Mouse (Mus musculus) lung, postnatal 14 days (tissue): ENCODE measurements around the gene Trio.

Experiments used
- DNase-seq: peaks from one replicate; pipeline ENCODE4 v3.0.0; 2021

Gene Trio

GRCm38 (mm10) chr15:28025447-28026166 is at the start of gene Trio:
Gene Trio, minus strand, starts transcription at chr15:28025848.
- DNase-seq: peak; percentile 98

- no peak for DNase-seq
Measured at GRCm38 (mm10) chr15:28074416-28074970, 48.8 kb upstream of the Trio start.

GRCm38 (mm10) chr15:28071601-28072000 is 46.0 kb upstream of the Trio start:
- no peak for DNase-seq

- no peak for DNase-seq
Measured at GRCm38 (mm10) chr15:28070771-28071419, 45.2 kb upstream of the Trio start.

GRCm38 (mm10) chr15:28070221-28070620 is 44.6 kb upstream of the Trio start:
- DNase-seq: no peak

- peak; percentile 13 for DNase-seq
Measured at GRCm38 (mm10) chr15:28067373-28067772, 41.7 kb upstream of the Trio start.

GRCm38 (mm10) chr15:28066468-28066867 is 40.8 kb upstream of the Trio start:
- DNase-seq: no peak

GRCm38 (mm10) chr15:28065572-28065971 is 39.9 kb upstream of the Trio start:
- DNase-seq: no peak

- no peak for DNase-seq
Measured at GRCm38 (mm10) chr15:28064733-28065088, 39.1 kb upstream of the Trio start.

GRCm38 (mm10) chr15:28064081-28064732 is 38.6 kb upstream of the Trio start:
- DNase-seq: no peak

- no peak for DNase-seq
Measured at GRCm38 (mm10) chr15:28063466-28063865, 37.8 kb upstream of the Trio start.

- no peak for DNase-seq
Measured at GRCm38 (mm10) chr15:28062016-28062415, 36.4 kb upstream of the Trio start.

GRCm38 (mm10) chr15:28060977-28061376 is 35.3 kb upstream of the Trio start:
- DNase-seq: no peak

- no peak for DNase-seq
Measured at GRCm38 (mm10) chr15:28060423-28060822, 34.8 kb upstream of the Trio start.

- no peak for DNase-seq
Measured at GRCm38 (mm10) chr15:28057545-28057944, 31.9 kb upstream of the Trio start.

GRCm38 (mm10) chr15:28054731-28055130 is 29.1 kb upstream of the Trio start:
- no peak for DNase-seq

- no peak for DNase-seq
Measured at GRCm38 (mm10) chr15:28054111-28054510, 28.5 kb upstream of the Trio start.

- DNase-seq: no peak
Measured at GRCm38 (mm10) chr15:28053226-28053625, 27.6 kb upstream of the Trio start.

- no peak for DNase-seq
Measured at GRCm38 (mm10) chr15:28051811-28052210, 26.2 kb upstream of the Trio start.

- DNase-seq: peak; percentile 21
Measured at GRCm38 (mm10) chr15:28051104-28051625, 25.5 kb upstream of the Trio start.

- DNase-seq: no peak
Measured at GRCm38 (mm10) chr15:28047711-28048110, 22.1 kb upstream of the Trio start.

GRCm38 (mm10) chr15:28041158-28041865 is 15.7 kb upstream of the Trio start:
- DNase-seq: no peak

- no peak for DNase-seq
Measured at GRCm38 (mm10) chr15:28037651-28038050, 12.0 kb upstream of the Trio start.
